Mouse (Mus musculus) lung, embryonic 14.5 days (tissue): ENCODE measurements at regions not wholly inside any gene's neighbourhood (a gene's known extent, or its start where the extent isn't known, plus 50 kb on each side); places are given as distances from the start of the nearest gene placed in this dataset.
A peak's percentile ranks its signal among the peaks of the same experiment; 100 is the strongest.

ENCODE experiments used
- ATAC-seq: fragments of 200-750 bp; cut with Nextera tagmentation; 2 replicates; pipeline ENCODE4 v1.8.0; 2017; ENCODE audit warnings: mild to moderate bottlenecking, moderate TSS enrichment, moderate library complexity; ENCODE audit not compliant: insufficient read depth
- DNase-seq: peaks from one replicate; pipeline ENCODE4 v3.0.0-alpha.2; 2015
- H3K27ac ChIP-seq: fragments of 300-500 bp; sonication (generic); 2 replicates; pipeline ENCODE4 v1.5.1; 2014; ENCODE audit warnings: low read depth, mild to moderate bottlenecking, moderate library complexity
- H3K27me3 ChIP-seq: fragments of 300-500 bp; sonication (generic); 2 replicates; pipeline ENCODE4 v1.6.1; 2014; ENCODE audit warnings: low read length, control low read depth; ENCODE audit not compliant: insufficient read depth
- H3K36me3 ChIP-seq: fragments of 300-500 bp; sonication (generic); 2 replicates; pipeline ENCODE4 v1.6.1; 2014; ENCODE audit warnings: control low read depth; ENCODE audit not compliant: insufficient read depth
- H3K4me1 ChIP-seq: fragments of 300-500 bp; sonication (generic); 2 replicates; pipeline ENCODE4 v1.6.1; 2014; ENCODE audit warnings: antibody characterized with exemption, control low read depth; ENCODE audit not compliant: insufficient read depth
- H3K4me2 ChIP-seq: fragments of 300-500 bp; sonication (generic); 2 replicates; pipeline ENCODE4 v1.6.1; 2014; ENCODE audit warnings: mild to moderate bottlenecking
- H3K4me3 ChIP-seq: fragments of 300-500 bp; sonication (generic); 2 replicates; pipeline ENCODE4 v1.5.1; 2014; ENCODE audit warnings: low read depth, low read length
- H3K9ac ChIP-seq: fragments of 300-500 bp; sonication (generic); 2 replicates; pipeline ENCODE4 v1.6.1; 2014
- H3K9me3 ChIP-seq: fragments of 300-500 bp; sonication (generic); 2 replicates; pipeline ENCODE4 v1.6.1; 2016; ENCODE audit warnings: low read depth, low read length, control low read depth
- CTCF ChIP-seq: IDR thresholded peaks from 2 replicates; pipeline ENCODE4 v1.5.1; 2016; ENCODE audit warnings: antibody characterized with exemption, low read depth
- WGBS: fragments of 180-500 bp; shearing (Covaris S2); extraction: QIAGEN DNeasy Blood & Tissue Kit; methylation state at CpG from one replicate; pipeline ENCODE4 v1.1.7; 2014; 5-methylcytosine and 5-hydroxymethylcytosine counted together

- DNase-seq = no peak
- no peaks in the 10 kb centered on the region for H3K36me3 ChIP-seq
- no peak for TF ChIP-seq CTCF
- no peak overlapping the region for H3K9ac ChIP-seq
- no peaks in the 10 kb centered on the region for H3K27me3 ChIP-seq
- ATAC-seq = no peak
- H3K4me3 ChIP-seq = no peak overlapping the region
- no peaks in the 10 kb centered on the region for H3K9me3 ChIP-seq
- no peak overlapping the region for H3K27ac ChIP-seq
- H3K4me1 ChIP-seq = no peaks in the 10 kb centered on the region
- WGBS = 91% methylated on average over 3 of the region's 3 CpGs
- H3K4me2 ChIP-seq = no peak overlapping the region
Measured at GRCm38 (mm10) chr5:102275621-102276020, 205.6 kb upstream of the Arhgap24 start.

GRCm38 (mm10) chr5:102287131-102287530 lies 194.1 kb upstream of the Arhgap24 start:
- ATAC-seq = no peak
- Histone ChIP-seq H3K36me3 (no peaks in the 10 kb centered on the region), H3K9ac (no peak overlapping the region), H3K27me3 (no peaks in the 10 kb centered on the region), H3K4me3 (no peak overlapping the region), H3K4me1 (no peaks in the 10 kb centered on the region), H3K9me3 (no peaks in the 10 kb centered on the region), H3K27ac (no peak overlapping the region), H3K4me2 (no peak overlapping the region)
- TF ChIP-seq CTCF = no peak
- 48% methylated on average over 4 of the region's 4 CpGs for WGBS
- peak; percentile 13 for DNase-seq

DNA sequence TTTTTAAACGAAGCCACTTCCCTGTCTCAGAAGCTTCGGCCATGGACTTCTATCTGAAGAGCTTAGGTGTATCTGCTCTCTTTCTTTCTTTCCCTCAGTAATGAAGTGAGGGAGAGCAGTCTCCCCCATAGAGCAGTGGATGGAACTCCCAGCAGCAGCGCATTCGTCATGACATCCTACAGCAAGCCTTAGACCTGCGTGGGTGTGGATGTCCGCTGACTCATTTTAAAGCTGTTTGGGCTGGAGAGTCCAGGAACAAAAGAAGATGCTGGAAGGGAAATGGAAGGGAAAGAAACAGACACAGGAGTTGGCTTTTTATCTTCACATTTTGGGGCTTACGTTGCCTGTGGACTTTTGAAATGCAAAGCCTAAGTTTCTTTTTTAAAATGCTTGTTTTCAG lies 190.3 kb upstream of the Arhgap24 start:
- H3K4me2 ChIP-seq = no peak overlapping the region
- no peaks in the 10 kb centered on the region for H3K36me3 ChIP-seq
- no peaks in the 10 kb centered on the region for H3K9me3 ChIP-seq
- H3K4me3 ChIP-seq = no peak overlapping the region
- no peak overlapping the region for H3K27ac ChIP-seq
- ATAC-seq (no peak), DNase-seq (no peak)
- no peaks in the 10 kb centered on the region for H3K4me1 ChIP-seq
- H3K9ac ChIP-seq = no peak overlapping the region
- TF ChIP-seq CTCF = no peak
- no peaks in the 10 kb centered on the region for H3K27me3 ChIP-seq
- WGBS = 82% methylated on average over 7 of the region's 7 CpGs

GRCm38 (mm10) chr5:102295564-102295963 lies 185.6 kb upstream of the Arhgap24 start:
- Histone ChIP-seq H3K27ac (no peak overlapping the region), H3K4me1 (no peaks in the 10 kb centered on the region), H3K27me3 (no peaks in the 10 kb centered on the region), H3K9me3 (no peaks in the 10 kb centered on the region), H3K36me3 (no peaks in the 10 kb centered on the region), H3K4me2 (no peak overlapping the region), H3K9ac (no peak overlapping the region), H3K4me3 (no peak overlapping the region)
- TF ChIP-seq CTCF = no peak
- no peak for ATAC-seq
- WGBS = 66% methylated on average over 5 of the region's 5 CpGs
- DNase-seq = no peak

GRCm38 (mm10) chr5:102306309-102306708 lies 174.9 kb upstream of the Arhgap24 start:
- H3K27me3 ChIP-seq = no peaks in the 10 kb centered on the region
- no peak overlapping the region for H3K9ac ChIP-seq
- no peaks in the 10 kb centered on the region for H3K36me3 ChIP-seq
- H3K4me1 ChIP-seq = no peaks in the 10 kb centered on the region
- no peak overlapping the region for H3K4me3 ChIP-seq
- ATAC-seq = no peak
- no peaks in the 10 kb centered on the region for H3K9me3 ChIP-seq
- DNase-seq = no peak
- no peak for TF ChIP-seq CTCF
- H3K4me2 ChIP-seq = no peak overlapping the region
- H3K27ac ChIP-seq = no peak overlapping the region

GRCm38 (mm10) chr5:102306718-102307117 lies 174.5 kb upstream of the Arhgap24 start:
- Histone ChIP-seq H3K36me3 (no peaks in the 10 kb centered on the region), H3K4me2 (no peak overlapping the region), H3K27me3 (no peaks in the 10 kb centered on the region), H3K9me3 (no peaks in the 10 kb centered on the region), H3K27ac (no peak overlapping the region), H3K4me1 (no peaks in the 10 kb centered on the region), H3K4me3 (no peak overlapping the region), H3K9ac (no peak overlapping the region)
- 72% methylated on average over 3 of the region's 3 CpGs for WGBS
- TF ChIP-seq CTCF = no peak
- no peak for DNase-seq
- ATAC-seq = no peak

GRCm38 (mm10) chr5:102311570-102311969 lies 169.6 kb upstream of the Arhgap24 start:
- no peak for ATAC-seq
- Histone ChIP-seq H3K4me1 (no peaks in the 10 kb centered on the region), H3K36me3 (no peaks in the 10 kb centered on the region), H3K4me2 (no peak overlapping the region), H3K4me3 (no peak overlapping the region), H3K27me3 (no peaks in the 10 kb centered on the region), H3K27ac (no peak overlapping the region), H3K9ac (no peak overlapping the region), H3K9me3 (no peaks in the 10 kb centered on the region)
- no peak for DNase-seq
- no peak for TF ChIP-seq CTCF

- Histone ChIP-seq H3K27me3 (no peaks in the 10 kb centered on the region), H3K4me2 (no peak overlapping the region), H3K36me3 (no peaks in the 10 kb centered on the region), H3K27ac (no peak overlapping the region), H3K9me3 (no peaks in the 10 kb centered on the region), H3K4me1 (no peaks in the 10 kb centered on the region), H3K9ac (no peak overlapping the region), H3K4me3 (no peak overlapping the region)
- no peak for TF ChIP-seq CTCF
- ATAC-seq (no peak), DNase-seq (peak; percentile 42)
- WGBS = 37% methylated on average over 2 of the region's 2 CpGs
Measured at GRCm38 (mm10) chr5:102328197-102328784, 152.9 kb upstream of the Arhgap24 start.
